Mouse (Mus musculus): ENCODE measurements at regions not wholly inside any gene's neighbourhood (a gene's known extent, or its start where the extent isn't known, plus 50 kb on each side); places are given as distances from the start of the nearest gene placed in this dataset.

DNA sequence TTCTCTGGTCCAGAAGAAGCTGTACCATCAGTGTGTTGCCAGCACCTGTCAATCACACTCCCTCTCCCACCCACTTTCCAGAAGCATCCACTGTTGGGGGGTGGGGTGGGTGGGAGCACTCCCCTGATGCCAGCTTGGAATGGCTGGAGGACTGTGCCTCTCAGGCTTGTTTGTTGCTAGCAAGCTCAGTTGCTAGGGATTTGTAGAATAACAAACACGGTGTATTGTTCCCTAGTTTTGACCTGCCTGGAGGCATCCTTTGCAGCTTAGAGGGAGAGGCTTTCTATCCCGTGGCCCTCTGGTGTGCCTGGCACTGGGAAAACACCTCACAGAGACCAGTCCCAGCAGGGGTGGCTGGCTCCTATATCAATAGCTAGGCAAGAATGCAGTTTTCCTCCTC lies 50.1 kb upstream of the Tnrc6c start:
- H3K4me2 ChIP-seq (replicated peaks; ENCODE audit: low read depth) = no peak overlapping the region
- H3K9ac ChIP-seq (ENCODE audit: low read depth, low read length) = no peak overlapping the region
- H3K27me3 ChIP-seq (replicated peaks; ENCODE audit: control insufficient read depth, insufficient read depth, low read length) = no peaks in the 10 kb centered on the region; the same call in 1 of the 2 replicates
- 44% methylated on average over 2 of the region's 2 CpGs for WGBS
- no peak overlapping the region for H3K4me3 ChIP-seq (ENCODE audit: low read depth, low read length)
- TF ChIP-seq CTCF (IDR thresholded peaks at IDR 0.05; ENCODE audit: low read depth) = no peak
- ATAC-seq = no peak
- H3K27ac ChIP-seq (ENCODE audit: low read depth, low read length) = no peak overlapping the region
- no peaks in the 10 kb centered on the region for H3K9me3 ChIP-seq (ENCODE audit: control insufficient read depth)
- peaks cover 6% of the 10 kb centered on the region; the same call in 1 of the 2 replicates for H3K4me1 ChIP-seq (replicated peaks; ENCODE audit: control insufficient read depth, insufficient read depth, low read length)
- H3K36me3 ChIP-seq (ENCODE audit: control insufficient read depth, insufficient read depth) = no peaks in the 10 kb centered on the region

Data from intestine, postnatal 0 days (tissue).